Mouse (Mus musculus): ENCODE measurements at regions not wholly inside any gene's neighbourhood (a gene's known extent, or its start where the extent isn't known, plus 50 kb on each side); places are given as distances from the start of the nearest gene placed in this dataset.

DNA sequence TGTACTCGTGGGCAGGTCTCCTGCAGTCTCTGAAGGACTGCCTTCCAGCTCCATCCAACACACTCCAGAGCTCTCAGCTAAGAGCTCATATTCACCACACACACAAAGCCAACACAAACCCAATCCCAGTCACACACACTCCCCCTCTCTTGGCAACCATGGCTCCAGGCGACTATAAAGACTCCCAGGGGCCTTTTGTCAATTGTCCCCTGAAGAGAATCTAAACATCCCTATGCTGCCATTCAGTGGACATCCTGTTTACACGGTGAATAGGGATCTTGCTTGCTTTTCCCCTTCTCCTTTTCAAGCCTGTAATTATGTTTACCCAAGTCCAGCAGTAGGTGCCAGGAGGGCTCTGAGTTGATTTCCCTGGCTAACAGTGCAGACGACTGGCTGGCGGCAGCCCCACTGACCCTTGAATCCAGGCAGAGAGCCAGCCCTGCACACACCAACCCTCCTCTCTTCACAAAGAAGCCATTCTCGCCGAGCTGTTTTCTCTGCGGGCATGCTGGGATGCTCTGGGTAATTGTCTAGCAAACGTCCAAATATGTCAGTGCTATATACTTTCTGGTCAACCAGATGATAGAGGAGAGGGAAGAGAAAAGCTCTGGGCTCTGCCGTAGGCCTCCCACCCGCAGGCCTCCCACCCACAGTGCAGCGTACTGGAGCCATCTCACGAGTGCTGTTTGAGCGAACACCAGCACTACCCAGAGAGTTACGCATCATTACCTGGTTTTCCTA lies 144.9 kb downstream of the Tbc1d30 start:
- Histone ChIP-seq H3K4me2 (ENCODE audit: low read length) (peak overlapping the region; percentile 9; the same call in 1 of the 2 replicates), H3K9ac (ENCODE audit: low read length) (no peak overlapping the region), H3K4me1 (ENCODE audit: control insufficient read depth, insufficient read depth, low read length) (peaks cover 11% of the 10 kb centered on the region), H3K36me3 (ENCODE audit: control insufficient read depth, insufficient read depth, low read length) (no peaks in the 10 kb centered on the region), H3K9me3 (replicated peaks; ENCODE audit: control insufficient read depth, low read length) (no peaks in the 10 kb centered on the region), H3K4me3 (ENCODE audit: low read depth, low read length) (no peak overlapping the region), H3K27ac (ENCODE audit: low read depth, low read length) (no peak overlapping the region; the same call in 1 of the 2 replicates), H3K27me3 (replicated peaks; ENCODE audit: control insufficient read depth, insufficient read depth, low read length) (peaks cover 31% of the 10 kb centered on the region)
- 4% methylated on average over 15 of the region's 15 CpGs for WGBS
- DNase-seq (ENCODE audit: low spot score): peak; percentile 91
- peak; percentile 95 for ATAC-seq

- no peaks in the 10 kb centered on the region for H3K36me3 ChIP-seq (ENCODE audit: control insufficient read depth, insufficient read depth, low read length)
- no peak overlapping the region for H3K9ac ChIP-seq (ENCODE audit: low read length)
- peak overlapping the region; percentile 9; the same call in 1 of the 2 replicates for H3K4me2 ChIP-seq (ENCODE audit: low read length)
- H3K4me1 ChIP-seq (ENCODE audit: control insufficient read depth, insufficient read depth, low read length): peaks cover 11% of the 10 kb centered on the region
- H3K4me3 ChIP-seq (ENCODE audit: low read depth, low read length): no peak overlapping the region
- no peak overlapping the region; the same call in 1 of the 2 replicates for H3K27ac ChIP-seq (ENCODE audit: low read depth, low read length)
- 20% methylated on average over 3 of the region's 3 CpGs for WGBS
- no peaks in the 10 kb centered on the region for H3K9me3 ChIP-seq (replicated peaks; ENCODE audit: control insufficient read depth, low read length)
- ATAC-seq (peak; percentile 60; the same call in 1 of the 2 replicates), DNase-seq (ENCODE audit: low spot score) (no peak)
- H3K27me3 ChIP-seq (replicated peaks; ENCODE audit: control insufficient read depth, insufficient read depth, low read length): peaks cover 26% of the 10 kb centered on the region; the same call in 1 of the 2 replicates
Observed at GRCm38 (mm10) chr10:121206743-121207039, 144.4 kb downstream of the Tbc1d30 start.

Data from forebrain, embryonic 14.5 days (tissue).